Mouse (Mus musculus): Measurements from ENCODE around the gene Pithd1. TPM values are rescaled to one million over a fixed set of nuclear protein-coding genes. Genes with fewer than 3 reads are reported as not detected.

Gene Pithd1
- 28.5 and 60.6 TPM in 2 replicates for polyA plus RNA-seq (2012; rRNA removed; ENCODE audit: low replicate concordance)

DNA sequence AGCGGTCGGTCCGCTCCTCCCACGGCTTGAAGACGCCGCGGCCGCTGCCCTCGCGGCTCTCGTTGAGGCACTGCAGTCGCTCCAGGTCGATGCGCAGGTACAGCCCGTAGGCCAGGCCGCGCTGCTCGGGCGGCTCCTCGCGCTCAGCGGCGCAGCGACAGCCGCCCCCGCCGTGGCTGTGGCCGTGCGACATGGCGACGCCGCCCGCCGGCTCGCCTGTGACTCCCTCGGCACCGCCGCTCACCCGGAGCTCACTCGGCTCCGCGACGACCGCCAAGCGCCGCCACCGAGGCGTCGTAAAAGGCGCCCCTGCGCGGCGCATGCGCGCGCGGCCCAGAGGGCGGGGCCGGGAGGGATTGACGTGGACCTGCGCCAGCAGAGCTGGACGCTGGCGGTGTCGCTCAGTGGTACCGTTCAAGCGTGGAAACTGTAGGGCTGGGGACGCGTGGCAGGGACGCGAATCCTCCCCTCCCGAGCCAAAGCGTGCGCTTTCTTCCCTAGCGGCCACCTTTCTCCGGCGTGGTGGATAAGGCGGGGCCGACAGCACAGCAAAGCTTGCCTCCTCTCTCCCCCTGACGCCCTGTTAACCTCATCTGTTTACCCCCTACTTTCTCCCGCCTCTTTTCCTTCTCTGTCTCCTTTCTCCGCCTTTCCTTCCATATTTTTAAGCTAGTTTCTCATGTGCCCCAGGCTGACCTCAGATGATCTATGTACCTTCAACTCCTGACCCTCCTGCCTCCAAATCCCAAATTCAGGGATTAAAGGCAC is at the start of gene Pithd1:
TSS of gene Pithd1 (minus strand) at position 322 of the 768 bp plus-strand sequence.

GRCm38 (mm10) chr4:136021549-136022047 is 34.5 kb upstream of the Pithd1 start, which contains the start of gene Eloa:
Gene Eloa, minus strand, starts transcription at chr4:136021763.

GRCm38 (mm10) chr4:135972556-135972906 is 14.5 kb downstream of the Pithd1 start, which contains the start of gene Lypla2:
Gene Lypla2, minus strand, starts transcription at chr4:135972626.

DNA sequence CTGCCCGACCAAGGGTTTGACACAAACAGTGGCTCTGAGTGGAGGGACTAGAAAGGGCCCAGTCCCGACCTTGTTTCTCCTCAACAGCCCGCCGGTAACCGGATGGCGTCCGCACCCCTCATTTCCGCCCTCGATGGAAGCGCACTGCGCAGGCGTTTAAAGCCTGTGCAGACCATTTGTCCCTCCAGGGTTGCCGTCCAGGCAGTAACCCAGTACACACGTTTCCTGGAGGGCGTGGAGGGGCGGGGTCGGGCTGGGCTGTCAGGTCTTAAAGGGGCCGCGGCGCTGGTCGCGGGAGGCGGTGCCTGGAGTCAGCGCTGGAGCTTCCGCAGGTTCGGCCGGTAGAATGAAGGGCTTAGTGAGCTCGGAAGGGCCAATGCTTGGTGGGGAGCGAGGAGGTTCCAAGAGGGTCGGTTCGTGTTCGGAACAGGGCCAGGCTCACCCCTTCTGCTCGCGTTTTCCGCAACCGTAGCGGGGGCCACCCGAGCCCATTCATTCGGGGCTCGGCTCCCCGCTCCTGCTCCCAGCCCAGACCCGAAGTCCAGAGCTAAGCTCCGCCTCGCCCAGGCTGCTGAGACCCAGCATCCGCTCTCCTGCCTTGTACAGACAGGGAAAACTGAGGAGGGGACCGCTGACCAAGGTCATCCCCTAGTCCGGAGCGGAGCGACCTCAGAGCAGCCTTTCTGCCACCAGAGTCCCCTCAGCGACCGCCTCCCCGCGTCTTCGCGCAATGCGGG is 23.4 kb downstream of the Pithd1 start, which contains the start of gene Gale:
TSS of gene Gale (plus strand) at position 271 of the 737 bp plus-strand sequence.

DNA sequence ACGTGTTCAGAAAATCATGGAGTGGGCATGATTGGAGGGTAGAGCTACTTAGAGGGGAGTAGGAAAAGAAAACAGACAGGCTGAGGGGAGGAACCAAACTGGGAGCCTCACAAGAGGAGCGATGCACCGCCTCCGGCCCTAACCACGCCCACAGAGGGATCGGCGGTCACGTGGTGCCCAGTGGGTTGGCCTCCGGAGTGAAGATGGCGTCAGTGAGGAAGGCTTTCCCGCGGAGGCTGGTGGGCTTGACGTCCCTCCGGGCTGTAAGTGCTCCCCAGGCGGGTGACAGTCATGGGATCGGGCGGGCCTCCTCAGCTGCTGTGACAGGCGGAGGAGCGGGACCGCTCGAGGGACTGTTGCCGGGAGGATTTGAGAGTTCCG is 40.8 kb downstream of the Pithd1 start, which contains the start of gene Hmgcl:
TSS of gene Hmgcl (plus strand) at position 171 of the 381 bp plus-strand sequence.

Other genes starting within 250 kb of the Pithd1 start
- gene Myom3, start 227.5 kb downstream of the Pithd1 start, polyA plus RNA-seq (2012; rRNA removed; ENCODE audit: low replicate concordance): 0.37 and 0.43 TPM in 2 replicates
- gene Srsf10, start 131.5 kb downstream of the Pithd1 start, polyA plus RNA-seq (2012; rRNA removed; ENCODE audit: low replicate concordance): 31.2 and 53.2 TPM in 2 replicates
- 3.4 and 3.8 TPM in 2 replicates for gene Pnrc2, start 113.4 kb downstream of the Pithd1 start, polyA plus RNA-seq (2012; rRNA removed; ENCODE audit: low replicate concordance)
- 0.25 and 0.60 TPM in 2 replicates for gene Cnr2, start 91.9 kb downstream of the Pithd1 start, polyA plus RNA-seq (2012; rRNA removed; ENCODE audit: low replicate concordance)
- 68.8 and 70.6 TPM in 2 replicates for gene Fuca1, start 66.5 kb downstream of the Pithd1 start, polyA plus RNA-seq (2012; rRNA removed; ENCODE audit: low replicate concordance)
- gene Hmgcl, start 40.8 kb downstream of the Pithd1 start, polyA plus RNA-seq (2012; rRNA removed; ENCODE audit: low replicate concordance): 60.5 and 79.9 TPM in 2 replicates
- gene Gale, start 23.5 kb downstream of the Pithd1 start, polyA plus RNA-seq (2012; rRNA removed; ENCODE audit: low replicate concordance): 172 and 258 TPM in 2 replicates
- gene Lypla2, start 14.6 kb downstream of the Pithd1 start, polyA plus RNA-seq (2012; rRNA removed; ENCODE audit: low replicate concordance): 154 and 222 TPM in 2 replicates
- gene Eloa, start 34.5 kb upstream of the Pithd1 start, polyA plus RNA-seq (2012; rRNA removed; ENCODE audit: low replicate concordance): 2.6 and 3.3 TPM in 2 replicates
- 112 and 150 TPM in 2 replicates for gene Rpl11, start 66.2 kb upstream of the Pithd1 start, polyA plus RNA-seq (2012; rRNA removed; ENCODE audit: low replicate concordance)
- 363 and 383 TPM in 2 replicates for gene Id3, start 156.2 kb upstream of the Pithd1 start, polyA plus RNA-seq (2012; rRNA removed; ENCODE audit: low replicate concordance)
- 10.4 and 14.8 TPM in 2 replicates for gene E2f2, start 185.1 kb upstream of the Pithd1 start, polyA plus RNA-seq (2012; rRNA removed; ENCODE audit: low replicate concordance)
- gene Asap3, start 219.1 kb upstream of the Pithd1 start, polyA plus RNA-seq (2012; rRNA removed; ENCODE audit: low replicate concordance): 1.8 and 1.9 TPM in 2 replicates

All from duodenum, adult 2 months (tissue).